Mouse (Mus musculus) layer of hippocampus, adult 11-12 months (tissue): Measurements from ENCODE around the gene Stra6.

ENCODE experiments used
- DNase-seq: peaks from one replicate; pipeline ENCODE4 v3.0.0; 2022; ENCODE audit warnings: low spot score

Stra6 gene

DNA sequence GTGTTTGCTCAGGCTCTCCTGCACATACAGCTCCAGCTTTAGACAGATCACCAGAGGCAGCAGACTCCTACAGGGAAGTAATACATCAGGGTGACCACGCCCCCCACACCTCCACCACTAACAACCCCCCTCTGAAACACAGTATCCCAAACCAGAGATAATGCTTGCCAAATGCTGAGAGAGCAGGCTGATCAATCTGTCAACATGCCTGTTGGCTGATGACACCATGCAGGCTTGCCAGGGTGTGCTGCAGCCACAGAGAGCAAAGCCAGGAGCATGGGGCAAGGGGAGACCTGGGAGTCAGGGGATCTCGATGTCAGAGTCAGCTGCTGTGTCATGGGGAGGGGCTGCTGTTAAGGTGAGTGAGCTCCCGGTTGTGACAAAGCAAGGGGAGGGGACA is at the start of gene Stra6:
Gene Stra6, plus strand, starts transcription at position 258 of the 400 bp plus-strand sequence.
- DNase-seq = peak; percentile 47

DNA sequence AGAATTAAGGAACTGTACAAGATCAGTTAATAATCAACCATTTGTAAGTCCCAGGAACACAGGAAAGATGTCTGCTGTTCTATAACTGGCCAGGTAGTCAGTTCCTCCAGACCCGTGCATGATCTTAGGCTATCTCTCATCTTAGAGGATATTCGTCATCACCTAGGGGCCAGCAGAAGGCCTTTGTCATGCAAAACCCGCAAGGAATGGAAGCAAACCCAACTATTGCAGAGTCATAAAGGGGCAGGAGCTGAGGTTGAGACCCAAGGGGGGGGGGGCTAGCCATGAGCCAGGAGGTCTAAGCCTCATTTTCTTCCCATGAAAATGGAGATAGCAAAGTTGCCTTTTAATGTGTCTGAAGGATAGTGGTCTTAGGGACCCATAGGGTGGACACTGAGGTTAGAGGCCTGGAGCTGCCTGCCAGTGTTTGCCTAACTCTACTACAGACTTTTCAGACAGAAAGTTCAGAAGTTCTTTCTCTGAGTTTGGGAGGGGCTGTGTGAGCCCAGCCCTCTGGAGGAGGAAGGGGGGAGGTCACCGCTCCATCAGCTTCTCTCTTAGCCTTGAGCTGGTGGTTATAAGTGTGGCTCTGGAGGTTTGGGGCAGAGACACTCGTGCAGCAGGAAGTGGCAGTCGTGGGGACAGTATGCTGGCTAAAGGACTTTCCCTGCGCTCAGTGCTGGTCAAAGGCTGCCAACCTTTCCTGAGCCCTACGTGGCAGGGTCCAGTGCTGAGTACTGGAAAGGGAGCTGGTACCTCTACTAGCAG is 49.0 kb upstream of the Stra6 start:
- DNase-seq = no peak

DNA sequence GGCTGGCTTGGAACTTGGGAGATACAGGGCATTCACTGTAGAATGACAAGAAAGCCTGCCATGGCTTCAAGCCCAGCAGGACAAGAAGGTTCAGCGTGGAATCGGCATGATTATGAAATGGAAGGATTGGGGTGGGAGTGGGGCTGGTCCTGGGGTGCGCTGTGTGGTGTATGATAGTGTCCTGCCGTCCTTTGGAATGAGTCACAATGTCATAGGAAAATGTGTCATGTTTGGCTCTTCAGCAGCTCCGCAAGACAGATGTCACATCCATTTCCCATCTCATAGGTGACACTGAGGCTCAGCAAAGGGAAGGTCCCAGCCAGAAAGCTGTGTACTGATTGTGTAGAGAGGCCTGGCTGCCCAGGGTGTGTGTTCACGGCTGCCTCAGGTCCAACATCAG is 47.7 kb upstream of the Stra6 start:
- DNase-seq = no peak

DNA sequence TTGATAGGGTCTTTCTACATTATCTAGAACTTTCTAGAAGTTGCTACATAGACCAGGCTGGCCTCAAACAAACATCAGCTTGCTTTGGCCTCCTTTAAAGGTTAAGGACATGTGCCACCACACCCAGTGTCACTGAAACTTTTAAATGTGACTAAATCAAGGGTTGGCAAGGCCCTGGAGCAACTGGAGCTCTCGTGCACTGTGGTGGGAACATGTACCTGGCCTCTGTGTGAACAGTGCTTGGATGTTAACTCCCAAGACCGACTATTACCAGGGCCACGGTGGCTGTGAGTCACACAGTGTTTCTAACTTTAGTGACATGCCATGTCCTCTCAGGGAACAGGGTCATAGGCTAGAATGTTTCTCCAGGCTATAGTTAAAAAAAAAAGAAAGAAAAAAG is 46.6 kb upstream of the Stra6 start:
- no peak for DNase-seq

DNA sequence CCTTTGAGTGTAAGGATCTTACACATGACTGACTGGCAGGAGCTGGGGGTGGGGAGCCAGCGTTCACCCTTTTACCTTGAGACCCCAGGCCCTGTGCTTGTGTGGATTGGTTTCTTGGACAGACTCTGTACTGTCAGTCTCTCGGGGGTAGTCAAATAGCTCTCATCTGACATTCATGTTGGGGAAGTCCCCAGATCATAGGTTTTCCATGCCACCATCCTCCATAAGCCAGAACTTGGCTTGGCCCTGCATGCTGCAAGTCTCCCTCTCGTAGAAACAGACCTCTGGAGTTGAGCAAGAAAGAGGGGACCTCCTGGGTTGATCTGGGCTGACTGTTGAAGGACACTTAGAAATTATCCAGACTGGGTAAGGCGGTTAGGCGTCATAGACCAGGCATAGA is 45.2 kb upstream of the Stra6 start:
- DNase-seq = no peak

DNA sequence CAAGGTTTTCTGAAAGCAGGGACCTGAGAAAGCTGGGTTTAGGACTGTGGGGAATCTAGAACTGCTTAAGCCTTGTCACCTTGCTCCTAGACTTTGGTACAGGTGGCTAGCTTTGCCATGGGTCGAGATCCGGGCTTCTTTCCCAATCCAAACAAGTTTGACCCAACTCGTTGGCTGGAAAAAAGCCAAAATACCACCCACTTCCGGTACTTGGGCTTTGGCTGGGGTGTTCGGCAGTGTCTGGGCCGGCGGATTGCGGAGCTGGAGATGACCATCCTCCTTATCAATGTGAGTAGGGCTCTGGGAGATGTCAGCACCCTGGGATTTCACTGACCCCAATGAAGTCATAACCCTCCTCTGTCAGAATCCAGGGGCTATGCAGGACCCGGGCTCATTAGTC is 37.6 kb upstream of the Stra6 start:
- DNase-seq = no peak

DNA sequence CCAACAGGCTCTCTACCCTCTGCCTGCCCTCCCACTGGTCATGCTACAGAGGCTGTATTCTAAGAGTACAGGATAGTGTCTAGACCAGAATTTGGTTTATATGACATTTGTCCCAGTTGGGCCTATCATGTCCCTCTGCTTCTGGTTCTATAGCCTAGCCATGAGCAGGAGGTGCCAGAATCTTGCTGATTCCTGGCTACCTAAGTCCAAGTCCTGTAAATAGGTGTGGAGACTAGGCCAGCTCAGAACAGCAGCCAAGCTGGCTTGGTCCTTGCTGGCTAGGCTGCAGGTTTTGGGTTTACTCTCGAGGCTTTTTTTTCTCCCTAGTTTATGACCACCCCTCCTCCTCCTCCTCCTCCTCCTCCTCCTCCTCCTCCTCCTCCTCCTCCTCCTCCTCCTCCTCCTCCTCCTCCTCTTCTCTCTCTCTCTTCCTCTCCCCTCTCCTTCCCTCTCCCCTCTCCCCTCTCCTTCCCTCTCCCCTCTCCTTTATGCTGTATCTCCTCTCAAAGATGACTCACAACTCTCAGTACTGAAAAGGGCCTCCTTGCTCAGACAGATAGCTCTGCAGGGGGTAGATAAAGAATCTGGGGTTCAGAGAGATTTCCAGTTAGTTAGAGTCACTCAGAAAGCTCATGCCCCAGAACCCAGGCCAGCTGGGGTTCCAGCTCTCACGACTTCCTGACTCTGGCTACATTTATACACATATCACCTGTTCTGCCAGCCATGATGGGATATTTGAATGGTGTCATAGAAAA is 36.0 kb upstream of the Stra6 start:
- DNase-seq = no peak

DNA sequence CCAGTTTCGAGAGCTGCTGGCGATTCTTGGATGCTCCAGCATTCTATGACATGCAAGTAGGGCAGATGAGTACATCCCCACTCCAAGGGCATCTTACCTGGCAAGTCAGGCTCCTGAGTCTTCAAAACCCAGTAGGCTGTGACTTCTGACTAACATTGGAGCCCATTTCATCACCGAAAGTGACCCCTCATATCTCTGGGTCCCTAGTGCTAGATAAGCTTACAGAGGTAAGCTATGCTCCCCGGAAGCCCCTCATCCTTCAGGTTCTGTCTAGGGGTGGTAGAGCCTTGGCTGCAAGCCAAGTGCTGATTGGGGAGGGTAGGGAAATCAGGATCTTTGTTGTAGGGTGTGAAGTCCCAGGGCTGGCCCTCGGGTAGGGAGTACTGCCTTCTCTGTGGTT is 34.7 kb upstream of the Stra6 start:
- no peak for DNase-seq

DNA sequence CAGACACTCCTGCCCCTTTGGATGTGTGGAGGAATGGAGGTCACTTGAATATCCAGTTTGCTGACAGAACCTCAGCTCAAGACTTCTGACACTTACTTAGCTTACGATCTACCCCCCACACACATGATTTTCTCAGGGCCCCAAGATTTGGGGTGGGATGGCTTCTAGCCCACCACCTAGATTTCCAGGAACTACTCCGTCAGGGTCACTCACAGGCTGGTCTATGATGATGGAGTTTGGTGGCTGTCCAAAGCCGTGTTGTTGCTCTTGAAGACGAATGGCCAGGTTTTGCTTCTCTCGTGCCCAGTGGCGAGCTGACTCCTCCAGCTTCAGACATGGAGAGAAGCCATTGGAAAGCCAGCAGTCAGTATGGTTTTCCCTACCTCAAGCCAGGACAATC is 34.0 kb upstream of the Stra6 start:
- DNase-seq = no peak

DNA sequence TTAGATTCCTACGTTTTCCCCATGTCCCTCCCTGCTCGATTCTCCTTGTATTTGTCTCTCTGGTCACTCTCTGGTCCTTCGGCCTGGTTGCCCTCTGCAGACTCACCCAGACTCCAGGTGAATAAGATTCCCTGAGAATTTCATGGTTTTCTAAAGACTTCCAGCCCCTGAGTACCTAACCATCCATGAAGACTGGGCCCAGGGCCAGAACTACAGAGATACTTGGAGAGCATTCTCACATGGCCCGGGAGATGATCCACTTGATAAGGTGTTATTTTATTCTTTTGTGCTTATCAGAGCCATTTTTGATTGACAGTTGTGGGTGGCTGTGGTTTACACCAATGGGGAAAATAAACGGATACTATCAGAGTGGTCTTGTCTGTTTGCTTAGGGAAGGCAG is 31.7 kb upstream of the Stra6 start:
- DNase-seq = no peak

DNA sequence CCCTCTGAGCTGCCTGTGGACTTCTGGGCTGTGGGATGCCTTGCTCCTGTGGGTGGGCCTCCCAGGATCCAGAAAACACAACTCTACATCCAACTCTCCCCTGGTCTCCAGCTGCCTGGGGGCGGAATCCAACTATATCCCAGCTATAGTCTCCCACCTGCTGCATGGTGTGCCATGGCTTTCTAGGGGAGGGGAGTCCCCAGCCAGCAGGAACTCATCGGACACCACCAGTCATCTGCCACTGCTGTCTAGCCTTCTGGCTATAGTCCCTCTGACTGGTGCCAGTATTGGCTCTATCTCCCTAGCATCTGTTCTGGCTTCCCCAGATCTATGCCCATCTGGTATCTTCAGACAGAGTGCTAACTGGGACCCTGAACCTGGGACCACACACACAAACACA is 28.1 kb upstream of the Stra6 start:
- DNase-seq = peak; percentile 70

DNA sequence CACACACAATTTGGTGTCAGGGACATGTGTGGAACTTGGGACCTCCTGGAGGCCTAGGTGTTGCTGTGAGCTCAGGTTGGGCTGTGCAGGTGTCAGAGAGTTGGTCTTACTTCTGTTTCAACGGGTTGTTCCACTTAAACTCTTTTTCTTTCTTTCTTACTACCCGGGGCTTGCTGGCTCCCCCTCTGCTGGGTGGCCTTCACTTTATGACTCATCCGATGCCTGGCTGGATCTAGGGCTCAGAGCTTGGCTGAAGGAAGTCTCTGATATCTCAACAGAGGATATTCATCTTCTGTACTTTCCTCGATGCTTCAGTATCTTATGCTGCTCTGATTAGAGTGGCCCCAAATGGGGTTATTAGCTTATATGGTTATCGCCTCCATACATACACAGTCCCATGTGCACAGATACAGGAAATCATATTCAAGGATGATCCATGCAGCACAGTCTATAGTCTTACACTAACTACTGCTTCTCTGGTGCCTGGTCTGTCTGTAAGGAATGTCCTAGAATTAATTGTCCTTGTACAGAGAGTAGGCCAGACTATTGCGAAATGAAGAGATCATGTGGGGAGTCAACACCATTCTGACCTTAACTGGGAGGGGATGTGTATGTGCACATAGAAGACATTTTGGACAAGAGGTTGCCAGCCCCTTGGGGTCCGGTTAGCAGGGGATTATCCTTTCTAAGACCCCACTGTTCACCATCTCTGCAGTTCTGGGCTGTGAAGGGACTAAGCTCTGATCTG is 27.5 kb upstream of the Stra6 start:
- no peak for DNase-seq

DNA sequence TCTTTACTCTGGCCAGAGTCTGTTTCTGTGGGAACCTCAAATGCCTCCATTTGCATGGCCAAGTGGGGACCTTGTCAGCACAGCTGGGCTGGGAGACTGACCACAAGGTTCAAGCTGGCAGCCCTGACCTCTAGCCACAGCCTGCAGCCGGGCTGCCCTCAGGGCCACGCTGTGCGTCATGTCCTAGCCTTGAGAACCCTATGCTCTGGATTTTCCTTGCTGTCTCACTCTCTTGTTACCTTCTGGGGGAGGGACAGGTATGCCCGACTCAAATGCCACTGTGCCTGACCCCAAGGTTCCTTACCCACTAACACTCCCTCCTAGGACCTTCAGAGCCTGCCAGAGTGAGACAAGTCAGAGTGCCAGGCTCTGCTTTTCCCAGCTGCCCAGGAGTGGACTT is 26.6 kb upstream of the Stra6 start:
- DNase-seq = no peak

DNA sequence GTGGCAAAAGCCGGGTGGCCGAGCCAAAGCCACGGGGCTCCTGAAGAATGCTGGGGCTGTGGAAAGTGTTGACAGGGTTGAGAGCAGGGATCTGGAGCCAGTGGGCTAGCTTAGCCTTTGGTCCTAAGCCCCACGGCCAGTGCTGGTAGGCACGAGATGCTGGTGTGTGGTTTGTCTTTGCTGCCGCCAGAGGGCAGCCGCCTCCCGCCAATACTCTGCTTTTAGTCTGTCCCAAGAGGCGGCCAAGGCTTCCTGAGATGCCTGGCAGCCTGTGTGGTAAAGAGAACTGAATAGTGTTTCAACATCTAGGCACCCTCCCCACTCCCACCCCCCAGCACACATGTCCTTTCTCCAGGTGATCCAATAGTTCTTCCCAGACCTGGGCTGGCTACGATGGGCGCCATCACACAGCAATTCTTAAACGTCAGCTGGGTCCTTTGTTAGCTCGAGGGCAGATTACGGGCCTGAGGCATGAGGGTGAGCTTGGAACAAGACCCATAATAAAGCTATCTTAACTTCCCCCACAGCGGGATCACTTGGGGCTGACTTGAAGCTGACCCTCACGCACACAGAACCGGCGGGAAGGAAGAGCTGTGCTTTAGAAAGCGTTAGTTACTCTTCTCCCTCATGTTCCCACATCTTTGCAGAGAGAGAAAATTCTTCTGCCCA is 25.0 kb upstream of the Stra6 start:
- peak; percentile 76 for DNase-seq

DNA sequence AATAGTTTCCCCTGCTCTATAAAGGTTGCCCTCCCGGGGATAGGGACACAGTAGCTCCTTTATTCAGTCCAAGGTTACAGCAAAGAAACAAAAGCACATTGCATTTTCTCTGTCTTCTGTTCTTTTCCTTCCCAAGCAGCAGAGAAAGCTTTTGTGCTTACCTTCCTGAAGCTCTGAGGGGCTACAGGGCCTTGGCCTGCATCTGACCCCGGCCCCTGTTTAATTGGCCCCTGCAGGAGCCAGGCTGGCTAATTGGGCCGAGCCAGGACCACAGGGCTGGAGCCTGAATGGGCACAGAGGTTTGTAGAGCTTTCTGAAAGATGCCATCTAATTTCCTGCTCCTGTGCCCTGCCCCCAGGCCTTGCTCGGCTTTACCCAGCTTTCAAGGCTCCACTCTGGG is 22.6 kb upstream of the Stra6 start:
- no peak for DNase-seq

DNA sequence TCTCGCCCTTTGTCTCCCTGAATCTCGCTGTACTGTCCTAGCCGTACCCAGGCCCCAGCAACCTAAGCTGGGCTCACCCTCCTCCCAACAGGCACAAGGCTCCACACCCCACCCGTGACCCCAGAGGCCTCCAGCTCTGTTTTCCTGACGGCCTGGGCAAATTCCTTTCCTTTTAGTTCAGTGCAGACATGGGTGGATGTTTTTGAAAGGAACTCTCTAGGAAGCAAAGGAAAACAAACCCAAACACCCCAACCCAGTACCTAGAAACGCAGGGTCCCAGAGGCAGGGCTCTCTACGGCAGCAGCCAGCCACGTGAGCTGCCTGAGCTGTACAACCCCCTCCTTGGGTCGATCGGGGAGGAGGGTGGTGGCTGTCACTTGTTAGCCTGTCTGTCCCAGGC is 21.2 kb upstream of the Stra6 start:
- DNase-seq = no peak

DNA sequence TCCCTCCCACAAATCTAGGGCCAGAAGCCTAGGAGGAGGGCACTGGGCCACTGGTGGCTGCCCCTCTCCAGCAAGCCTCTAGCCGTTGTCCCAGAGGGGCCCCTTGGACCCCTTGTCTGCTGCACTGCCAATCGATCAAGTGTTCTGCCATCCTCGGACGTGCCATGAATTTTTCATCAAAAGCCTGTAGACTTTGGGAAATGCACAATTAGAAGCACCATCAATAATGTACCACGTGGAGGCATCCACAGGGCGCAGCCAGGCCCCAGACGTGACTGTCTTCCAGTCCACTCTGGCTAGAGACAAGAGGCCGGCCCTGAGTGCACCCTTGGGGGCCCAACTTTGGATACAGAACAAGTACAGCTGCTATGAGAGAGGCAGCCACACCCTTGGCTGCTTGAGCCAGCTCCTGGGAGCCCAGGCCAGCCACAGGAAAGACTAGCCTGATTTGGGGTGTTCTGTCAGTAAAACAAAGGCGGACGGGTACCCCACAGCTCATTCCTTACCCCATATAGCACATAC is 20.0 kb upstream of the Stra6 start:
- DNase-seq = no peak

DNA sequence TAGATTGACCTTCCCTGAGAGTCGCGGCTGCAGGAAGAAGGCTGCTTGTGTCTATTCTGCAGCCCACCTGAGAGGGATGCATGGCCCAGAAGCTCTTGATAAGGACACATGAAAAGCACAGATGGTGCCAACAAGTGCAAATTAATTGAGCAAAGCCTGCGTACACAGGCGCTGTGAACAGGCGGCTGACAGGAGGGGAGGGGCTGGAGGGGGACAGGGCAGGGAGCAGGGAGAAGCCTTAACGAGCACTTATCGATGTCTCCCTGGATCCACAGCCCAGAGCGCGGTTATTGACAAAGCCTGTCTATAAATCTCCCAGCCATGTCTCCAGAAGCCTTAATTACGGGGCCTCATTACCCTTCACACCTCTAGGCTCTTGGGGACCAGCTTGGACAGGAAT is 18.8 kb upstream of the Stra6 start:
- peak; percentile 31 for DNase-seq

DNA sequence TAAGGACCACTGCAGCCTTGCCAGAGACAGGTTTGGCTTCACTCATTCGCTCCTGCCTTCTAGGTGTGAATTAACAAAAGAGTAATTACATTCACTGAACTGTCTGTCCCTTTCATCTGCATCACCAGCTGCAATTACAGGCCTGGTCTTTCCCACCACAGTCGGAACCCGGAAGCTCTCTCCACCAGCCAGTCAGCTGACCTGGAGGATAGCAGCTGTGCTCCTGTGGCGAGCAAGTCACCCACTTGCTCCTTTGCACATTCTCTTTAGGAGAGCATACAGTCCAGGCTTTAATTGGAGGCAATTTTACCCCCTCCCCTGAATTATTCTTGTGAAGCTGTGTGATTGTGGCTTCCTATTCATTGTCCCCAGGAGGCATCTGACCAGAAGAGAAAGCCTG is 17.9 kb upstream of the Stra6 start:
- no peak for DNase-seq

DNA sequence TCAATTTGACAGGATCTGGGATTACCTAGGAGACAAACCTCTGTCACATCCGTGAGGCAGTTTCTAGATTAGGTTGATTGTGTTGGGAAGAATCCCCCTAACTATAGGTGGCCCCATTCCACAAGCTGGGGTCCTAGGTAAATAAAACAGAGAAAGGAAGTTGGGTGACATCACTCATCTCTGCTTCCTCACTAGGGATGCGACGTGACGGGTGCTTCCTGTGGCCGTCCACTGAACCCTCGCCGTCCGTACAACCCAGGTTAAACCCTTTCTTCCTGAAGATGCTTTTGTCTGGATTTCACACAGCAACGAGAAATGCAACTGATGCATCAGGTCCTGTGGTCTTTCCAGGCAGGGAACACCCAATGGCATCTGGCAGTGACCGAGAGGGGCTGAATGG is 16.5 kb upstream of the Stra6 start:
- no peak for DNase-seq

DNA sequence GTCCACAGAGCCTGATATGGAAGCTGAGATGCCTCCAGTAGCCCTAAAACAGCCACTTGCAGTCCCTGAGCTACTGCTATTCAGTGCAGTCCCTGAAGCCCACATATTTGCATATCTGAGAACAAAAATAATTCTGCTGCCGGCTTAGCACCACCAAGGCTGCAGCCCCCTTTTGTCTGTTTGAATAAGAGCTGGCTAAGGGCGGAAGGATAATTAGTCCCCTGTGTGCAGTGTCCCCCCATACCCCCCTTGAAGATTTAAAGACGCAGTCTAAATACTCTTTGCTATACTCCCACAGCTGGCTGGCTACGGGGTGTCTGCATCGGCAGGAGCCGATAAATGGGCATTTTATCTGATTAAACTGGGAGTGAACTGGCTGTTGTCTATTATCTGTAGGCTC is 15.0 kb upstream of the Stra6 start:
- DNase-seq = no peak

DNA sequence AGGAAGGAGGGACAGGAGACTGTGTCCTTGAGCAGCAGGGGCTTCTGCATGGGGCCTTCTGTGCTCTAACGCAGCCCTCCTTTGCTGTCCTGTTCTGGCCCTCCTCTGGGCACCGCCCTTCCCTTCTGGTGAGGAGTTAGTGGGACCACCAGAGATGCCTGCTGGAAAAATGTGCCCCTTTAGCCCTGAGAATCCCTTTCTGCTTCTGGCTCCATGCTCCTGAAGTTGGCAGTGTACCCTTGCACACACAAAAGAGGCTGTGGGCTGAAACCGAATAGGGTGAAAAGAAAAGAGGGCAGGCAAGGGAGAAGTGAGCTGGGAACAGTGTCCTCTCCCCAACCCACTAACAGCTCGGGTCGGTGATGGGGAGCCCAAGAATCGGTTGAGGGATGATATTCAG is 14.4 kb upstream of the Stra6 start:
- no peak for DNase-seq
